Mouse (Mus musculus) ovary, postnatal 36 days (tissue): ENCODE measurements around the gene Nup160.

Source experiments
- DNase-seq: peaks from one replicate; pipeline ENCODE4 v3.0.0; 2022; ENCODE audit warnings: low spot score, mixed read lengths

The Nup160 gene

GRCm38 (mm10) chr2:90677007-90677406 lies at the start of gene Nup160:
Nup160 (plus strand) TSS chr2:90677215.
- no peak for DNase-seq

- DNase-seq: no peak
These were observed 48.8 kb upstream of the Nup160 start for GRCm38 (mm10) chr2:90628261-90628660.

- no peak for DNase-seq
These were observed 47.5 kb upstream of the Nup160 start for GRCm38 (mm10) chr2:90629552-90629951.

GRCm38 (mm10) chr2:90631938-90632733 lies 44.9 kb upstream of the Nup160 start:
- DNase-seq: no peak

DNA sequence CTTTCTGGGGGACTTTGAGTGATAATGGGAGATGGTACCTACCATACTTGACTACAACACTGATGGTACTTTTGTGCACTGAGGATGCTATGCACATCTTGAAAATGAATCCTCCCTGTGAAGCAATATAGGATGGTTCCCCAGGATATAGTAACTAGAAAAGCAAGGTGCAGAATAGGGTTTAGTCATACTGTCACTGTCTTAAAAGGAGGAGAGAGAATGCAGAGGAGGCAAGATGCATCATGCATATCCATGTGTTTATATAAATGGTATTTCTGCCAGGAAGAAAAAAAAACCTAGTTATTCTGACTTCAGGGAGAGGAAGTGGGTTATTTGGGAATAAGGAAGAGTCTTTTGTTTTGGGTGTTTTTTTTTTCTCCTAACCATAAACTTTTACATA lies 42.3 kb upstream of the Nup160 start:
- no peak for DNase-seq

DNA sequence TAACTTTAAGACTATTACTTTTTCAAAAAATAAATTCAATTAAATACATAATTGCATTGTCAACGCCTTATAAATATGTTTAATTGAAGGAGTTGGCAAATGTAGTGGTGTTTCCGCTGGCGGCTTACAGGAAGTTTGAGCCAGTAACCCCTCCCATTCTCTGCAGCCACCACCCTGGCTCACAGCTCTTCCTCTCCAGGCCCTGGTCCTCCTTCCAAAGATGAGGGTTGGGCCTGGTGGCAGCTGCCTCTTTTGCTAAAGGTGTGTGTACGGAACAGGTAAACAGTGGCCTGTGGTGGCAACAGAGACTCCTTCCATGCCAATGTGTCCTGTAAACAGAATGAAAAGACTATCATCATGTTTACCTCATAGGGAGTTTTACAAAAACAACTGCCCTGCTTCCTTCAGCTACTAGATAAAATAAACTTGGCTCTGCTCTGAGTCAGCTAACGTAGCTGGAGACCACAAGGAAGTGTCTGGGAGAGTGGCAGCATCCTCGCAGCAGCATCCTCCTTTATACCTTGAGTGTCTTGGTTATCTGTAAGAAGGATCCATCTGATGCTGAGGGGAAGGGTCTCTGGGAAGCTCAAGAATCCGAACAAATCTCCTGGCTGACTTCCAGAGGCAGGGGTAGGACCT lies 41.8 kb upstream of the Nup160 start:
- no peak for DNase-seq

GRCm38 (mm10) chr2:90636853-90637252 lies 40.2 kb upstream of the Nup160 start:
- DNase-seq: no peak

GRCm38 (mm10) chr2:90638986-90639746 lies 37.8 kb upstream of the Nup160 start:
- no peak for DNase-seq

GRCm38 (mm10) chr2:90639747-90640699 lies 37.0 kb upstream of the Nup160 start:
- no peak for DNase-seq

DNA sequence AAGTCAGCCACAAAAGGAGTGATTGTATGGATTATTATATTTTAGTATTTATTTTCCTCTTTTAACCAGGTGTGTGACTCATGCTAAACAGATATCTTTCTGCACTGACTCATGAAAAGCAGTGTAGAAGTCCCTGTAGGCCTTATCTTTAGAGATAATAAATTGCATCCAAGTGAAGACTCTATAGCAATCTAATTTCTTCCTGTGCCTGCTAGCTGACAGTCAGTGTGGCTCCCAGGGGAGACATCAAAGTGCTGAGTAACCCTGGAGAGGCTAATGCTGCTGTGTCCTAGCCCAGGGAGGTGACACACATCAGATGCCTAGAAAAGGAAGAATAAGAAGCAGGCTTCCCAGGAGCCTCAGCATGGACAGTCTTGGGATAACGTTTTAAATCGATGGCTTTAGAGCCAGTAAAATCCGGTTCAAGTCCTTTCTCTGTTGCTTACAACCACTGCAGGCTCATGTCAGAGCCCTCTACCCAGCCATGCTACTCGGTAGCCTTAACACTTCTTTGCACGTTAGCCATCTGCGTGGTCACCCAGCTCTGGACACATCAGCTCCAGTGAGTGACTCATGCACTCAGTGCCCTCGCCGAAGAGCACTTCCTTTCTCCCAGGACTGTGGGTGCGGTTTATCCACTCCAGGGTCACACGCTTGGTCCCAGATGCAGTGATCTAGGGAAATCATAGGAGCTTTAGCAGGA lies 35.9 kb upstream of the Nup160 start:
- no peak for DNase-seq

- DNase-seq: no peak
These were observed 35.3 kb upstream of the Nup160 start for GRCm38 (mm10) chr2:90641710-90642039.

- no peak for DNase-seq
These were observed 29.9 kb upstream of the Nup160 start for GRCm38 (mm10) chr2:90647084-90647483.

GRCm38 (mm10) chr2:90649405-90649804 lies 27.6 kb upstream of the Nup160 start:
- no peak for DNase-seq

DNA sequence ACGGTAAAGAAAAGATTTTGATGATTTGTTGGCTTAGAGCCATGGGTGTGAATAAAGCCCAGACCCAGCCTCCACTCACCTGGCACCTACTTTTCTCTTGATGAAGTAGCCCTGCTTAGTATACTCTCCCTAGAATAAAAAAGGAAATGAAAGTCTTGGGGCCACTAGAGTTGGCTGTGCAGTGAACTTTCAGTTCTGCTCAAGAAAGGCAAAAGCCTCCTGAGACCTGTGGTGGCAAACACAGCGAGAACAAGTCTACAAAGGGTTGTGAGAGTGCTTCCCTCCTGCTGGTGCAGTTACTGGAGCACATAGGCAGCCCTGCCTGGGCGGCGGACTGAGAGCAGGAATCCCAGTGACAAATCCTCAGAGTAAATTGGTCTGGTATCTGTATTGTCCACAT lies 27.1 kb upstream of the Nup160 start:
- DNase-seq: no peak

- no peak for DNase-seq
These were observed 24.9 kb upstream of the Nup160 start for GRCm38 (mm10) chr2:90652101-90652500.

DNA sequence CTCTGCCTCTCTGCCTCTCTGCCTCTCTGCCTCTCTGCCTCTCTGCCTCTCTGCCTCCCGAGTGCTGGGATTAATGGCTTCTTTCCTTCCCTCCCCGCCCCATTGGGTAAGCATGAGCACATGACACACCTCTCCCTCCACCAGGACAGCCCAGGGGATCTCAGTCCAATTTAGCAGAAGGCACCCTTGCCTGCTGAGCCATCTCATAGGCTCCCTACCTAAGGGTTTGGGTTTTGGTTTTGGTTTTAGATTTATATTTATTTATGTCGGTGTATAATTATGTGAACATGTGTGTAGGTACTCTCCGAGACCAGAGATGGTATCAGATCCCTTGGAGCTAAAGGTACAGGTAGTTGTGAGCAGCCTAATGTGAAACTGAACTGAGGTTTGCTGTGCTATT lies 24.0 kb upstream of the Nup160 start:
- DNase-seq: no peak

- DNase-seq: no peak
These were observed 21.6 kb upstream of the Nup160 start for GRCm38 (mm10) chr2:90655449-90655848.

- no peak for DNase-seq
These were observed 18.4 kb upstream of the Nup160 start for GRCm38 (mm10) chr2:90658613-90659012.

DNA sequence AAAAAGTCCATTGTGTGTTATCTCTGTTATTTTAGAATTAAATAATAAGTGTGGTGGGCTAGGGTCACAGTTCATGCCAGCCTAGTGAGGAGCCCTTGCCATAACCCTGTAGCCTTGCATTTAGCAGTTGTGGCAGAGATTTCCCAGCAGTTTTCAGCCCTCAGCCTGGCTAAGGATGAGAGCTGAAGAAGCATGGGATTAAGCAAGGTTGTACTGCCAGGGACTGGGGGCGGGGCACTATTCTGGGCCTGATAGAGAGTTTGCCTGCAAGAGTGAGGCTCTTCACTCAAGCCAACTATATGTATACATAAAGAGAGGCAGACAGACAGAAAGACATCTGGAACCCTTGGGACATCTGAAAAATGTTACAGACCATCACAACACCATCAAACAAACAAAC lies 18.0 kb upstream of the Nup160 start:
- DNase-seq: no peak

DNA sequence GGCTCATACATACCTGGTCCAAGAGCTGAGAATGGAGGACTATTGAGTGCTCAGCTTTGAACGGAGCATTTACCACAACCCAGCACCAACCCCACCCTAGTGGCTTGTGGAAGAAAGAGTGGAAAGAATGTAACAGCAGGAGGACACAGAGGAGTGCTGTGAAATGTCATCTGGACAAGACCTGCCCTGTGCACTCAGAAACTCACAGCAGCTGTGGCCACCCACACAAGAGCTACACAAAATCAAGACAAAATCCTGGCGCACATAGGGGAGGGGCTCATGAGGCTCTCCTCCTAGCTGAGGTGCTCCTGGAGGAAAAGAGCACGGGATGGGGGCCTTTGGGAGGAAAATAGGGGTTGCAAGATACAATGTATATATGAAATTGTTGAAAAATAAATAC lies 17.4 kb upstream of the Nup160 start:
- no peak for DNase-seq

GRCm38 (mm10) chr2:90660947-90661346 lies 16.1 kb upstream of the Nup160 start:
- DNase-seq: no peak
